Mouse (Mus musculus) limb, embryonic 15.5 days (tissue): ENCODE data around the gene Lyz1. TPM values are rescaled to one million over a fixed set of nuclear protein-coding genes. Genes with fewer than 3 reads are reported as not detected.
"Not testable (repeated sequence)": the region's sequence is repeated elsewhere in the genome, so short reads cannot be mapped to it uniquely, and the experiment has no call there.

Source experiments
- ATAC-seq: fragments of 200-750 bp; cut with Nextera tagmentation; 2 replicates; pipeline ENCODE4 v1.8.0; 2017; ENCODE audit warnings: low read depth, moderate TSS enrichment; ENCODE audit not compliant: insufficient number of reproducible peaks, low FRiP score, low TSS enrichment
- H3K27ac ChIP-seq: fragments of 300-500 bp; sonication (generic); 2 replicates; pipeline ENCODE4 v1.5.1; 2015; ENCODE audit warnings: moderate library complexity, mild to moderate bottlenecking, inconsistent platforms
- H3K27me3 ChIP-seq: fragments of 300-500 bp; sonication (generic); 2 replicates; pipeline ENCODE4 v1.6.1; 2015; ENCODE audit warnings: inconsistent platforms
- H3K36me3 ChIP-seq: fragments of 300-500 bp; sonication (generic); 2 replicates; pipeline ENCODE4 v1.6.1; 2015; ENCODE audit warnings: inconsistent platforms
- H3K4me1 ChIP-seq: fragments of 300-500 bp; sonication (generic); 2 replicates; pipeline ENCODE4 v1.6.1; 2015; ENCODE audit warnings: inconsistent platforms
- H3K4me2 ChIP-seq: fragments of 300-500 bp; sonication (generic); 2 replicates; pipeline ENCODE4 v1.6.1; 2015; ENCODE audit warnings: mild to moderate bottlenecking, inconsistent platforms
- H3K4me3 ChIP-seq: fragments of 300-500 bp; sonication (generic); 2 replicates; pipeline ENCODE4 v1.5.1; 2015; ENCODE audit warnings: mild to moderate bottlenecking, inconsistent platforms
- H3K9ac ChIP-seq: fragments of 300-500 bp; sonication (generic); 2 replicates; pipeline ENCODE4 v1.6.1; 2015; ENCODE audit warnings: inconsistent platforms
- H3K9me3 ChIP-seq: fragments of 300-500 bp; sonication (generic); 2 replicates; pipeline ENCODE4 v1.6.1; 2016; ENCODE audit warnings: inconsistent platforms
- WGBS: fragments of 180-500 bp; shearing (Covaris S2); methylation state at CpG from one replicate; pipeline ENCODE4 v1.1.7; 2015; 5-methylcytosine and 5-hydroxymethylcytosine counted together
- polyA plus RNA-seq: library from polyadenylated mRNA; unstranded; fragments of >200 nt; fragmentation: Nextera tagmentation; extraction: Ambion mirVana; gene quantifications from 2 replicates; pipeline ENCODE4 v1.2.1, GENCODE M21; 2015

Gene Lyz1
- polyA plus RNA-seq, 1 experiment from 2014 or later, result 0.12 TPM

DNA sequence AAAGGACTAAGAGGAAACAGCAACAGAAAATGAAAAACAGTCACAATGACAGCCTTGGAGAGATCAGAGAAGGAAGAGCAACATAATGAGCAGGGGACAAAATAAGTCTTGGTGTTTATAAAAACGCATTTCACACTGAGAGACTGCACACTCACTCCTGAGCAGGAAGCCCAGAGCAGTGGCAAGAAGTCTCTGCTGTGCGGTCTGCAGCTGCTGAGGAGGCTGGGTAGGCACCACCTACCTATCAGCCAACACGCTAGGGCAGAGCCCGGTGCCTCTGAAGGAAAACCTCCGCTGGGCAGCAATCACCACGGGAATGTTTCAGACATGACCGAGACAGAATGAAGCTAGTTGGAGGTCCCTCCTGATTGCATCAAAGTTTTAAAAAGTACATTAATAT lies 18.0 kb downstream of the Lyz1 start:
- H3K4me2 ChIP-seq, H3K27me3 ChIP-seq, H3K4me3 ChIP-seq, H3K27ac ChIP-seq, H3K9ac ChIP-seq, ATAC-seq, H3K4me1 ChIP-seq, H3K36me3 ChIP-seq, H3K9me3 ChIP-seq: not testable (repeated sequence)
- 84% methylated on average over 4 of the region's 7 CpGs for WGBS

DNA sequence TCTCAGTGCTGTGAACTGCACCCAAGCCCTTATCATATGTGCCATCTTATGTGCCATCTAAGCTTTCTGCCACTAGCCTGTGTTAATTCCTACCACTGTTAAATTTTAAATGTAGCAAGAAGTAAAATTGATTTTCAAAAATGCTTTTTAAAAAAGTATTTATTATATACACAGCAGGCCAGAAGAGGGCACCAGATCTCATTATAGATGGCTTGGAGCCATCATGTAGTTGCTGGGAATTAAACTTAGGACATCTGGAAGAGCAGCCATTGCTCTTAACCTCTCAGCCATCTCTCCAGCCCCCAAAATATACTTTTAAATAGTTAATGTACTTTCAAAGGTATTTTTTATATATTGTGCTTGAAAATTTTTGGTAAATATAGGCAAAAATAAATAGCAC lies 20.6 kb downstream of the Lyz1 start:
- H3K4me1 ChIP-seq, result no peaks in the 10 kb centered on the region
- H3K4me2 ChIP-seq, result no peak overlapping the region
- H3K36me3 ChIP-seq, result no peaks in the 10 kb centered on the region
- no peaks in the 10 kb centered on the region for H3K27me3 ChIP-seq
- H3K9ac ChIP-seq, result no peak overlapping the region
- H3K27ac ChIP-seq, result no peak overlapping the region
- ATAC-seq, result no peak
- H3K9me3 ChIP-seq, result no peaks in the 10 kb centered on the region
- H3K4me3 ChIP-seq, result no peak overlapping the region

DNA sequence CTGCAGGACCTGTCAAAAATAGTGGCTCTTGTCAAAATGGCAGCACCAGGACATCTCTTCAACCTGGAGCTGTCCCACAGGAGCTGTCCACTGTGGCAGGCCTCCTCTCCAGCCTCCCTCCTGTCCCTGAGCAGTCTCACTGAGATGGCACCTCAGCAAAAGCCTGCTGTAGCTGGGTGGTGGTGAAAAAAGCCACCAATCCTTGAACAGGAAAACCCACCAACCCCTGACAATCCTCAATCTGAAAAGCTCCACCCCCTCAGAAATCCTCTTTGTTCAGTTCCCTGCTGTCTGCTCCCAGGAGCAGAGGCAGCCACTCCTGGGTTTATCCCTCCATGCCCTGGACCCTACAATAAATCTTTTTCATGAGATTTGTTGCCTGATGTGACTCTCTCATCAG lies 32.8 kb downstream of the Lyz1 start:
- no peak overlapping the region for H3K4me3 ChIP-seq
- peaks cover 5% of the 10 kb centered on the region; the same call in 1 of the 2 replicates for H3K9me3 ChIP-seq
- no peaks in the 10 kb centered on the region for H3K27me3 ChIP-seq
- H3K36me3 ChIP-seq, result no peaks in the 10 kb centered on the region
- no peak overlapping the region for H3K9ac ChIP-seq
- H3K4me1 ChIP-seq, result no peaks in the 10 kb centered on the region
- ATAC-seq, result no peak
- no peak overlapping the region for H3K27ac ChIP-seq
- H3K4me2 ChIP-seq, result no peak overlapping the region

DNA sequence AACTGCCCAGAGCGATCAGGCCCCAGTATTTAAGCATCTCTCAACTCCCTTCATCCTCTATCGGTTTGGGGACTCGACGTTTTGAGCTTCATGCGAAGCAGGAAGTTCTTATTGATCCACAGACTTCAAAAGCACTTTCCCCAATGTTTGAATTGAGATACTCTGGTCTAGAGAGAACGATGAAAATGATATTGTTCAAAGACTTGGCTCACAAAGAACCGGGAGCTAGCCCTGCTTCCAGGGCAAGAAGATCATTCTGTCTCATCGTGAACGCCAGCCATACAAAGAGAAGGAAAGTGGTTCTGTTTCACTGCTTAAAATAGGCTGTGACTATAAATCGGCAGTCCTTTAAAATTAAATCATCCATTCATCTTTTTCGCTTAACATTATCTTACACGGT lies 54.1 kb downstream of the Lyz1 start, which contains the start of gene 9530003J23Rik:
Gene 9530003J23Rik, minus strand, starts transcription at position 101 of the 400 bp plus-strand sequence.
- H3K27ac ChIP-seq, result no peak within 1 kb of the TSS
- H3K36me3 ChIP-seq, result no peaks in the 10 kb centered on the region
- ATAC-seq, result no peak
- H3K4me3 ChIP-seq, result no peak within 1 kb of the TSS
- H3K9me3 ChIP-seq, result no peaks in the 10 kb centered on the region
- H3K4me1 ChIP-seq, result 0 out of 2 replicates have a peak, but pooled peaks cover 3% of the 10 kb centered on the region
- no peak within 1 kb of the TSS for H3K9ac ChIP-seq
- no peaks in the 10 kb centered on the region for H3K27me3 ChIP-seq
- WGBS, result 88% methylated on average over 12 of the region's 12 CpGs
- no peak within 1 kb of the TSS for H3K4me2 ChIP-seq

Other genes with a start within 250 kb of the Lyz1 start
- gene Lrrc10, start 247.5 kb downstream of the Lyz1 start, polyA plus RNA-seq, result not detected in 2 replicates
- 210 and 233 TPM in 2 replicates for gene Cct2, start 229.1 kb downstream of the Lyz1 start, polyA plus RNA-seq
- gene Frs2, start 144.3 kb downstream of the Lyz1 start, polyA plus RNA-seq, result 18.5 and 20.6 TPM in 2 replicates
- gene Yeats4, start 68.4 kb downstream of the Lyz1 start, polyA plus RNA-seq, result 52.5 and 54.9 TPM in 2 replicates
- not detected in 2 replicates for gene 9530003J23Rik, start 54.2 kb downstream of the Lyz1 start, polyA plus RNA-seq
- 119 and 143 TPM in 2 replicates for gene Lyz2, start 10.5 kb downstream of the Lyz1 start, polyA plus RNA-seq
- gene Cpsf6, start 87.1 kb upstream of the Lyz1 start, polyA plus RNA-seq, result 125 TPM in 2 replicates